Mouse (Mus musculus) midbrain, embryonic 12.5 days (tissue): ENCODE measurements around the gene Exosc7. TPM values are rescaled to one million over a fixed set of nuclear protein-coding genes. Genes with fewer than 3 reads are reported as not detected.

Source experiments
- ATAC-seq: fragments of 200-750 bp; cut with Nextera tagmentation; 2 replicates; pipeline ENCODE4 v1.8.0; 2017; ENCODE audit warnings: low read depth, moderate TSS enrichment, moderate library complexity; ENCODE audit not compliant: low FRiP score
- H3K27ac ChIP-seq: fragments of 300-500 bp; sonication (generic); replicated peaks from 2 replicates; pipeline ENCODE4 v1.5.1; 2016; ENCODE audit warnings: mild to moderate bottlenecking
- H3K27me3 ChIP-seq: fragments of 300-500 bp; sonication (generic); 2 replicates; pipeline ENCODE4 v1.6.1; 2016; ENCODE audit warnings: mild to moderate bottlenecking
- H3K36me3 ChIP-seq: fragments of 300-500 bp; sonication (generic); 2 replicates; pipeline ENCODE4 v1.6.1; 2016
- H3K4me1 ChIP-seq: fragments of 300-500 bp; sonication (generic); 2 replicates; pipeline ENCODE4 v1.6.1; 2016
- H3K4me2 ChIP-seq: fragments of 300-500 bp; sonication (generic); replicated peaks from 2 replicates; pipeline ENCODE4 v1.6.1; 2016; ENCODE audit warnings: mild to moderate bottlenecking, moderate library complexity
- H3K4me3 ChIP-seq: fragments of 300-500 bp; sonication (generic); 2 replicates; pipeline ENCODE4 v1.5.1; 2016; ENCODE audit warnings: mild to moderate bottlenecking
- H3K9ac ChIP-seq: fragments of 300-500 bp; sonication (generic); replicated peaks from 2 replicates; pipeline ENCODE4 v1.6.1; 2016; ENCODE audit warnings: mild to moderate bottlenecking, moderate library complexity
- H3K9me3 ChIP-seq: fragments of 300-500 bp; sonication (generic); 2 replicates; pipeline ENCODE4 v1.6.1; 2016; ENCODE audit warnings: mild to moderate bottlenecking
- WGBS: fragments of 180-500 bp; shearing (Covaris S2); methylation state at CpG from one replicate; pipeline ENCODE4 v1.1.7; 2016; 5-methylcytosine and 5-hydroxymethylcytosine counted together
- polyA plus RNA-seq: library from polyadenylated mRNA; unstranded; fragments of >200 nt; fragmentation: Nextera tagmentation; extraction: Ambion mirVana; gene quantifications from 2 replicates; pipeline ENCODE4 v1.2.1, GENCODE M21; 2016

The Exosc7 gene
- polyA plus RNA-seq, 1 experiment from 2014 or later, result 103 TPM

DNA sequence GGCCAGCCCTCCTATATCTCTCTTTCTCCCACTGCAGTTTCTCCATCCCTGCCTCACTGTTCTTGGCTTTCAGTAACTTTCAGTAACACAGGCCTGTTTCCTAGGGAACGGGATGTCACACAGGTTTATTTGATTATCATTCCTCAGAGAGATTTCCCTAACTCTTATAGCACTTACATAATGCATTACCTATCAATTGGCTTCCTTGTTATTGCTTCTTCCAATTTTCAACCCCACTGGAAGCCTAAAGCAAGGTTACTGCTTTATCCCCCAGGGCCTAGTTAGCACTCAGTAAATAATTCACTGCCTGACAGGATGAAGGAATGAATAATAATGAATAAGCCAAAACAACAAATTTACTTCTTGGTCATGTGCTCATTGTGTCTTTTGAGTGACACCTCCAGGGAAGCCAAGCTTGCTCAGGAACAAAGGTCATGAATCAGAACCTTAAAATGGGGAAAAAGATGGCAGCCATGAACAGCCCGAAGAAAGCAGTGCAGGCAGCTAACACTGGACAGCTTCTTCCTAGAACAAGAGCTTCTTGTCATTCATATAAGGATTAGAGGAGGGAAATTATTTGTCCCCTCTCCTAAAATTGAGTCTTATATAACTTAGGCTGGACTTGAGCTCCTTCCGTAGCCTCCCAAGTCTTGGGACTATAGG, 52.9 kb downstream of the Exosc7 start:
- Histone ChIP-seq H3K4me3 (no peak overlapping the region), H3K4me1 (no peaks in the 10 kb centered on the region)
- 0 out of 2 replicates have a peak, but pooled peaks have one; percentile 23 for ATAC-seq

DNA sequence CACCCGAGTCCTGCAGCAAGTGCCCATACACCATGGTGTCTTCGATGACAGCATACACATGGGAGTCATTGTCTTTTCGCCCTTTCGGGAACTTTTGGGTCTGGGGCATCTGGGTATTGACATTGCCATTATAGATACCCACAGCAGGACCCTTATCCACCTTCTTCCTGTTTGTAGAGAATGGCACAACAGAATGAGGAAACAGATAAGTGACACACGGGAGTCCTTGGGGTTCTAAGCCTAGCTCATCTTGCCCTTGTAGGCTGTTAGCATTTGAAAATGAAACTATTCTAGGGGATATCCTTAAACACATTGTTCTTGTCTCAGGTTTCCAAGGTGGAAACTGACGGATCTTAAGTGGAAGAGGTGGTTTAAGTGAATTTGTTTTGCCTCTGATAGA, 60.7 kb downstream of the Exosc7 start:
- 88% methylated on average over 6 of the region's 6 CpGs for WGBS
- no peak for ATAC-seq

More for the DNA sequence above, 52.9 kb downstream of the Exosc7 start:
- no peaks in the 10 kb centered on the region for H3K9me3 ChIP-seq
- H3K27me3 ChIP-seq, result no peaks in the 10 kb centered on the region
- no peak overlapping the region for H3K27ac ChIP-seq
- 81% methylated on average over 3 of the region's 3 CpGs for WGBS
- H3K9ac ChIP-seq, result no peak overlapping the region
- no peaks in the 10 kb centered on the region for H3K36me3 ChIP-seq
- H3K4me2 ChIP-seq, result no peak overlapping the region

GRCm38 (mm10) chr9:123174356-123174755, 61.3 kb downstream of the Exosc7 start:
- ATAC-seq, result no peak
- WGBS, result 32% methylated on average over 4 of the region's 4 CpGs
- H3K4me1 ChIP-seq, result peaks cover 9% of the 10 kb centered on the region
- no peaks in the 10 kb centered on the region for H3K27me3 ChIP-seq
- H3K9ac ChIP-seq, result no peak overlapping the region
- no peak overlapping the region for H3K4me2 ChIP-seq
- H3K9me3 ChIP-seq, result no peaks in the 10 kb centered on the region
- H3K27ac ChIP-seq, result no peak overlapping the region
- no peak overlapping the region for H3K4me3 ChIP-seq
- H3K36me3 ChIP-seq, result no peaks in the 10 kb centered on the region

More for the DNA sequence above, 60.7 kb downstream of the Exosc7 start:
- Histone ChIP-seq H3K4me1 (peaks cover 9% of the 10 kb centered on the region), H3K36me3 (no peaks in the 10 kb centered on the region), H3K27me3 (no peaks in the 10 kb centered on the region), H3K27ac (no peak overlapping the region), H3K9me3 (no peaks in the 10 kb centered on the region), H3K4me3 (no peak overlapping the region), H3K9ac (no peak overlapping the region), H3K4me2 (no peak overlapping the region)

DNA sequence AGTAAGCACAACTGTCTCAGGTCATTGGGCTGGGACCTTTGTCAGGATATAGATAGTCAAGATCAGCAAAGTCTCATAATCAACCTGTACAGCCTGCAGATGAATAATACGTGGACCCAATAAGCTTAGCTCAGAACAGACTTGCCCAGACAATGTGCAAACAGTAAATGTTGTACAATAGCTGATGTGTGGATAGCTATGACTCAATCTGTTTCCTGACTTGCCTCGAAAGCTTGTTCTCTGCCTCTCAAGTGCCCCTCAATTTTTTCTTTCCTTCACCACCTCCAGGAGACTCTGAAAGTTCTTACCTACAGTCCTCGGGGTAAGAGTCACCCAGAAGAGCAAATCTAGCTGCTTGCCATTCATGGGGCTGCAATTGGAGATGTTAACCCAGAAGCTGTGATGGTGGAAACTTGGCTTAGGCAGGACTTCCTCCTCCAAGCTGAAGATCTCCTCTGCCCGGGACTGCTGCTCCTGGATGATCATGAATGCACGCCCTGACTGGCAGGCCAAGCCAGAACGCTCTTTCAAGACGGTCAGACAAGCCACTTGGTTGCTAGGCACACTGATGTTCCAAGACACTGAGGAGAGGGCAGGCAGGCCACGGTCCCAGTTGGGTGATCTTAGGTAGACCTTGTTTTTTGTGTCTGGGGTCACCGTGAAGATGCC, 64.5 kb downstream of the Exosc7 start:
- H3K4me2 ChIP-seq, result no peak overlapping the region
- ATAC-seq, result no peak
- H3K4me3 ChIP-seq, result no peak overlapping the region
- H3K4me1 ChIP-seq, result peaks cover 9% of the 10 kb centered on the region
- no peaks in the 10 kb centered on the region for H3K9me3 ChIP-seq
- H3K36me3 ChIP-seq, result no peaks in the 10 kb centered on the region
- no peaks in the 10 kb centered on the region for H3K27me3 ChIP-seq
- no peak overlapping the region for H3K27ac ChIP-seq
- H3K9ac ChIP-seq, result no peak overlapping the region
- 87% methylated on average over 9 of the region's 9 CpGs for WGBS

DNA sequence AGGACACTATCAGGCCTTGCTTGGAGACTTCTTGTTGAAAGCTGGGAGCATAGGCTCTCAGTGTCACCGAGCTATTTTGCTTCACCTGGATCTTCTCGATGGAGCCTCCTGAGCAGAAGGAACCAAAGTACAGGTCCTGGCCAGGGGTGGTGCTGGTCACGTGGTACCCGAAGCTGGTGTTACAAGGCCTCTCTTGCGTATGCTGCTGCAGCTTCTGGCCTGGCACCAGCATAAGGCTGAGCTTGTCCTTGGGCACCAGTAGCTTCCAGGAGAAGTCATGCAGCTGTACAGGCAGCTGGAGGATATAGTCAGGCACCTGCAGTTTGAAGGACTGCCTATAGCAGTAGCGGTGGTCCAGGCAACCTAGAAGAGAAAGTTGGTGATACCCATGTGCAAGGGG, 67.0 kb downstream of the Exosc7 start:
- Histone ChIP-seq H3K27me3 (no peaks in the 10 kb centered on the region), H3K36me3 (no peaks in the 10 kb centered on the region), H3K9me3 (no peaks in the 10 kb centered on the region), H3K4me1 (no peaks in the 10 kb centered on the region), H3K4me2 (no peak overlapping the region), H3K27ac (no peak overlapping the region), H3K4me3 (no peak overlapping the region), H3K9ac (no peak overlapping the region)
- 93% methylated on average over 6 of the region's 6 CpGs for WGBS
- no peak for ATAC-seq

GRCm38 (mm10) chr9:123183226-123183625, 70.2 kb downstream of the Exosc7 start:
- Histone ChIP-seq H3K4me2 (no peak overlapping the region), H3K36me3 (no peaks in the 10 kb centered on the region), H3K4me3 (no peak overlapping the region), H3K27ac (no peak overlapping the region), H3K9ac (no peak overlapping the region), H3K9me3 (no peaks in the 10 kb centered on the region), H3K4me1 (no peaks in the 10 kb centered on the region), H3K27me3 (no peaks in the 10 kb centered on the region)
- WGBS, result 85% methylated on average over 8 of the region's 8 CpGs
- ATAC-seq, result no peak

GRCm38 (mm10) chr9:123185546-123185945, 72.5 kb downstream of the Exosc7 start:
- H3K4me2 ChIP-seq, result no peak overlapping the region
- H3K9ac ChIP-seq, result no peak overlapping the region
- H3K9me3 ChIP-seq, result no peaks in the 10 kb centered on the region
- no peaks in the 10 kb centered on the region for H3K36me3 ChIP-seq
- 73% methylated on average over 2 of the region's 2 CpGs for WGBS
- H3K27me3 ChIP-seq, result no peaks in the 10 kb centered on the region
- H3K4me1 ChIP-seq, result no peaks in the 10 kb centered on the region
- H3K27ac ChIP-seq, result no peak overlapping the region
- H3K4me3 ChIP-seq, result no peak overlapping the region
- no peak for ATAC-seq

Other genes starting within 250 kb of the Exosc7 start
- gene Zfp445, start 247.2 kb upstream of the Exosc7 start, polyA plus RNA-seq, result 124 and 134 TPM in 2 replicates
- 4.5 and 4.8 TPM in 2 replicates for gene Zkscan7, start 227.5 kb upstream of the Exosc7 start, polyA plus RNA-seq
- 34.1 and 38.1 TPM in 2 replicates for gene Zfp105, start 190.1 kb upstream of the Exosc7 start, polyA plus RNA-seq
- 32.0 and 34.3 TPM in 2 replicates for gene 1110059G10Rik, start 162.2 kb upstream of the Exosc7 start, polyA plus RNA-seq
- 68.2 and 73.8 TPM in 2 replicates for gene Kif15, start 162.2 kb upstream of the Exosc7 start, polyA plus RNA-seq
- 18.4 and 18.8 TPM in 2 replicates for gene Tmem42, start 91.9 kb upstream of the Exosc7 start, polyA plus RNA-seq
- gene Tgm4, start 78.5 kb upstream of the Exosc7 start, polyA plus RNA-seq, result 0.57 and 1.5 TPM in 2 replicates
- 84.1 and 86.4 TPM in 2 replicates for gene Zdhhc3, start within 50 bp of the Exosc7 start, polyA plus RNA-seq
- 0.31 TPM in 1 of 2 replicates, not detected in the other for gene Clec3b, start 37.7 kb downstream of the Exosc7 start, polyA plus RNA-seq
- gene Cdcp1, start 102.8 kb downstream of the Exosc7 start, polyA plus RNA-seq, result 0.11 and 0.17 TPM in 2 replicates
- 12.4 and 14.3 TPM in 2 replicates for gene Tmem158, start 147.5 kb downstream of the Exosc7 start, polyA plus RNA-seq